Mouse (Mus musculus) gastrocnemius, postnatal 36 days (tissue): ENCODE measurements around the gene Ing1. TPM values are rescaled to one million over a fixed set of nuclear protein-coding genes. Genes with fewer than 3 reads are reported as not detected.

Experiments
- DNase-seq, 2 experiments: peaks; one replicate each; pipeline ENCODE4 v3.0.0; 2022
- intact Hi-C: fragments of 180-260 bp; cut with DNase I; formaldehyde crosslinking; loops from one replicate; pipeline ENCODE4 v1.15.1; 2025
- total RNA-seq, 2 experiments: library from RNA; stranded (reverse); gene quantifications; 2 replicates each; pipeline ENCODE4 v1.2.3; 2021

Ing1 gene
- total RNA-seq, 2 experiments from 2014 or later: 12.0 to 15.0 TPM

DNA sequence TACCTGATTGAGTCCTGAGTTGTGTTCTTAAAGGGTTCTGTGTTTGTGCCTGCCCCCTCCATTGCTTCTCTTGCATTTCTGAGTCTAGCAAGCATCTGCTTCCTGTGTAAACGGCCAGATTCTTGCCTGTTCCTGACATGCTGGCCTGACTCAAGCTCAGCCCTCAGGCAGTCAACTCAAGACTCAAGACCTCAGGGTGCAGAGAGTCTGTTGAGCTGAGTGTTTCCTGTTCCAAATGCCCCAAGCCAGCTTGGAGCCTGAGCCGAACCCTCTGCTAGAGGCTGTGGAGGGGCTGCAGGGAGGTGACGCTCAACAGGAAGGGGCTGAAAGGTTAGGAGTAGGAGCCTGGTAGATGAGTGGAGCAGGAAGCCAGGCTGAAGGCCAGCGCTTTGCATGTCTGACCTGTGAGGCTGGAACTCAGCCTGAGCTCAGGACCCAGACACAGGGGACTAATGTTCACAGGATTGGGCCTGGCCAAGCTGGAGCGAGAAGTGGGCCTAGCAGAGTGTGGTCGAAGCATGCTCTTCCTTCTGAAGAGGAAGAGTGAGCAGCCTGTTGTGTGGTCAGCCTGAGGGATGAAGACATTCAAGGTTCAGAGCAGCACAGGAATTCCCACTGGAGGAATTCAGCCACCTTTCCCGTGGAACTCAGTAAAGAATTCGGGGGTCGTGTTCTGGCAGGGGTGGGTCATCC lies 19.7 kb downstream of the Ing1 start:
- intact Hi-C loops: no loop called here
- no peak for DNase-seq

DNA sequence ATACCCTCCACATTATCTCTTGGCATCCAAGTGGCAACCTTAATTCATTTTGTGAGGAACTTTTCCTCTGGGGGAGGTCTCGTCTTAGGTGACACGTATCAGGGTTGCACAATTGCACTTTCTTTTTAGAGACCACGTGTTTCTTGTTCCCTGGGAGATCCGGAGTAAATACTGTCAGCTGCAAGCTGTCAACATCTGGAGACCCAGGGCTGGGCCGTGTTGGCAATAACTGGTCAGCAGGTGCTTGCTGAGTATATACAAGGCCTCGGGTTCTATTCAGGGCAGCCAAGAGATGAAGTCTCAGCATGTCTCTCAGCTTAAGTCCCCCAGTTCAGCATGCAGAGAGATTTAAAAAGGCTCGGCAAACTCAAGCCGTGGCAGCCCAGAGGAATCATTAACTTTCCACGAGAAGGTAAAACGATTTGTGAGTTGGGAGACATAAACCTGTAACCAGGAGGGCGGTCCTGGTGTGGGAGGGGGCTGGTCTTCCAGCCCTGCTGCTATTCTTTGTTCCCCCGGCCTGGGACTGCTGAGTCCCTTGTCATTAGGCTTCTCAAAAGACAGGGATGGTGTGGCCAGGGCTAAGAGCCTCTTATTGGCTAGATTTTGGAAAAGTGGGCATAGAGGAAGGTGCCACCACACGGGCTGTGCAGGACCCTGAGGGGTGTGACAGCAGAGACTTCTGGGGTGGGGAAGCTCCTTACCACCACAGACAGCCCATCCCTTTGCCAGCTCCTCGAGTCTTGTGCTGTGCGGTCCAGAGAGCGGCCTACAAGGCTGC lies 20.4 kb downstream of the Ing1 start:
- intact Hi-C loops: no loop called here
- no peak for DNase-seq

DNA sequence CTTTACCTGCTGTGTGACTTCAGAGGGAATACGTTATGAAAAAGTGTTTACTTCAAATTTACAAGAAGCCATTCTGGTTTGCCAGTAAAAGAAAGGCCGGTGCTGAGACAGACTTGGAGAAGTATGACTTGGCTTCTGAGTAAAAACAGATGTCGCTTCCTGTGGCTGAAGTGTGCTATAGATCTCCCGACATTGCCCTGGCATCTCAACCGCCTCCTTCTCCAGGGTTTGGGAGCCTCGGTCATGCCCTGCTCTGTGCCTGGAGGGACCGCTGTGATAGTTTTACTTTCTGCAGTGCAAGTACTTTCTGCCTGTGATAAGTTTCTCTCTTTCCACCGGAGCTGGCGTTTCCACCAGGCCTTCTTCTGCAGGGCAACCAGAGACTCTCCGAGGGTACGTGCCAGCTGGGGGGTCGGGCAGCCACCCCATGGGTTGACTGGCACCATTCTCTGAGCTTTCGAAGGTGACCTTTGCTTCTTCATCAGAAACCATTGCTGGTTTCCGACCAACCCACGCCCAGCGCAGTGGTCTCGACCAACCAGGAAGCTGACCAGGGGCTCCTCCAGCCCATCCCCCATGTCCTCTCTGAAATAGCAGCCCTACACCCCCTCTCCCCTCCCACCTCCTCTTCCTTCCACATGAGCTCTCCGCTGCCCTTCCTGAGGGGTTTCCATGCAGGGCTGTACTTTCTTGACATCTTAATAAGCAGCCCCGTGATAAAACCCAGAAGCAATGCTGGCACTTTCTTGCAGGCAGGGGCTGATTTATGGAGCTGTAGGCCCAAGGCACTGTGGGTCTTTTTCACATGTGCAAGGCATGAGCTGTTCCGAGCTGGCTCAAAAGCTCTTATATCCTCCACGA lies 30.4 kb downstream of the Ing1 start:
- no peak for DNase-seq
- intact Hi-C loops: no loop called here

DNA sequence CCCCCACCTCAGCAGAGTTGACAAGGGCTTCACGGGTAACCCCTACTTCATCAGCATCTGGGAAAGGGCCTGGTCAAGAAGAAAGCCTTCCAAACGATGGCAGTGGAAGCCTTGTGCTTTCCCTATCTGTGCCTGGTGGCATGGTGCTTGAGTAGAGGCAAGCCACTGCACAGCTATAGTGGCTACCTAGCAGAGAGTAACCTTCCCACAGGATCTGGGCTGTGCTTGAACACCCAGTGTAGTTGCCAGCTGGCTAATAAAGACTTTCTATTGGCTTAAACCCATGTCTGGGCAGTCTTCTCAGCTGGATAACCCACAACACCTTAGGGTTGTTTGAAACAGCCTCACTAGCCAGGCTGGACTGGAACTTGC lies 31.0 kb downstream of the Ing1 start:
- no peak for DNase-seq
- intact Hi-C loops: no loop called here

DNA sequence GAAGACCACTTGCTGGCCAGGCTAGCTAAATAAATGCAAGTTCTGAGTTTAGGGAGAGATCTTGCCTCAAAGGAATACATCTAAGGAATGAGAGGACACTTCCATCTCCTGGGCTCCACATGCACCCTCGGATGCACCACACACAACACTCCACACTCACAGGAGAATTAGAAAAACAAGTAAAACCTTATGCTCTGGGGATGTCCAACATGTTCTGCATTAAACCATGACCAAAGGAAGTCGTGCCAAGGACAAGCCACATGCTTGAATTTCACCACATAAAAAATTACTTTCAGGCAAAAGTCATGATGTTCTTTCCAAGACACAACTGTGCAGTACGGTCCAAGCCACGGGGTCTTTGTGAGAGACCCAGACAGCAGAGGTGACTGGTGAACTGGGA lies 36.5 kb downstream of the Ing1 start:
- intact Hi-C loops: no loop called here
- DNase-seq: no peak

DNA sequence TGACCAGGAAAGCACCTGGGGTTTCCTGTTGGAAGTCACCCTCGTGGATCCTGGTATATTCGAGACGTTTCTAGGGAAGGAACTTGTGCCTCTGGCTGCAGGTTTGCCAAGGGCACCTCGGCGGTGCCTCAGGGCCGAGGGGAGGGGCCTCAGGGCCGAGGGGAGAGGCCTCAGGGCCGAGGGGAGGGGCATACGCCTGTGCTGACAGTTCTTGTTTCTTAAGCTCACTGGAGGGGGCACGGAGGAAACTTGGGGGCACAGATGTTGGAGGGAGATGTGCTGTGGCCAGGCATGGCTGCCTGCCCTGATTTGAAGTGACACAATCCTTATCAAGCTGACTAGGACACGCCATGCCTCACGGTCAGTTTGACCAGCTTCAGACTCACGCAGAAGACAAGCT lies 36.9 kb downstream of the Ing1 start:
- intact Hi-C loops: no loop called here
- no peak for DNase-seq

DNA sequence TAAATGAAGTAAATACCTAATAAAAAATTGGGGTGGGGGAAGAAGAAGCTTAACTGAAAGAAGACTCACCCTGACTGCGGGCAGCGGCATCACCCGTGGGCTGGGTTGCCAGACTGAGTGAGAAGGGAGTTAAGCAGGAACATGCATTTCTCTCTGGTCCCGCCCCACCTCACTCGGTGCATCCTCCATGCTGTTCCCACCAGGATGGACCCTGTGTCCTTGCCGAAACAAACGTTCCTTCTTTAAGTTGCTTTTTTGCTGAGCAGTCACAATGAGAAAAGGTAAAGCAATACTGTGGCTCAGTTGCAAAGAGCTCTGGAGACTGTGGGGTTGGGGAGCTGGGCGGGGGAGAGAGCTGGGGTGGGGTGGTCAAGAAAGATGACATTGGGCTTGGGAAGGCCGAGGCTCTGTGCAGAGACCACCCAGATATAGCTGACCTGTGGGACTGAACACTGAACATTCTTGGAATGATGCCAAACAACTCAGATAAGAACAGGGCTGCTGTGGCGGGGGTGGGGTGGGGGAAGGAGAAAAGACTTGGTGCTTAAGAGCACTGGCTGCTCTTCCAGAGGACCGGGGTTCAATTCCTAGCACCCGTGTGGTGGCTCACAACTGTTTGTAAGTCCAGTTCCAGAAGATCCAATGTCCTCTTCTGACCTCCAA lies 38.0 kb downstream of the Ing1 start:
- no peak for DNase-seq
- intact Hi-C loops: no loop called here

DNA sequence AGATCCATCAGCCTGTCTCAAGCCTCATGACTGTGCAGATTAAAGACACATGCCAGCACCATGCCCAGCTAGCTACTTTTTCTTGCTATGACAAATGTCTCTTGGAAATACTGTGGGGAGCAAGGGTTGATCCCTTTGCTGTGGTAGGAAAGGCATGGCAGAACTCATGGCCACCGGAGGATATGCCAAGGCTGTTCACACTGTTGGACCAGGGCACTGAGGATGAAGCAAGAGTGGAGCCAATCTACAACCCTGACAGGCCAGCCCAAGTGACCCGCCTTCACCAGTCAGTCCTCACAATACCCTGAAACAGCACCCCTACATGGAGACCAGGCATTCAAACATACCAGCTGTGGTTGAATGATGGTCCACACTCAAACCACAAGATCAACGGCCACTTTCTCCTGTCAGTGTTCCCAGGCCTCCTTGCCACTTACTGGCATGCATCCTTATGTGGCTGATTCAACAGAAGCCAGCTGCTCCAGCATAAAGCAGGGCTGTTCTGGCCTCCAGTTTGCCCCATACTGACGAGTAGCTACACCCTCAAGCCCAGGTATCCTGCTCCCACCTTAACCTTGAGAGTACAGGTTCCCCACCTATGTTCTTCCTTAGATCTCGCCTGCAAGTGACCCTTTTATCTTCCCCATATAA lies 45.1 kb downstream of the Ing1 start:
- no peak for DNase-seq
- intact Hi-C loops: loop anchor here (5.0 kb wide), 1 partner anchor 78 kb away; no protein-coding TSS in a partner anchor

DNA sequence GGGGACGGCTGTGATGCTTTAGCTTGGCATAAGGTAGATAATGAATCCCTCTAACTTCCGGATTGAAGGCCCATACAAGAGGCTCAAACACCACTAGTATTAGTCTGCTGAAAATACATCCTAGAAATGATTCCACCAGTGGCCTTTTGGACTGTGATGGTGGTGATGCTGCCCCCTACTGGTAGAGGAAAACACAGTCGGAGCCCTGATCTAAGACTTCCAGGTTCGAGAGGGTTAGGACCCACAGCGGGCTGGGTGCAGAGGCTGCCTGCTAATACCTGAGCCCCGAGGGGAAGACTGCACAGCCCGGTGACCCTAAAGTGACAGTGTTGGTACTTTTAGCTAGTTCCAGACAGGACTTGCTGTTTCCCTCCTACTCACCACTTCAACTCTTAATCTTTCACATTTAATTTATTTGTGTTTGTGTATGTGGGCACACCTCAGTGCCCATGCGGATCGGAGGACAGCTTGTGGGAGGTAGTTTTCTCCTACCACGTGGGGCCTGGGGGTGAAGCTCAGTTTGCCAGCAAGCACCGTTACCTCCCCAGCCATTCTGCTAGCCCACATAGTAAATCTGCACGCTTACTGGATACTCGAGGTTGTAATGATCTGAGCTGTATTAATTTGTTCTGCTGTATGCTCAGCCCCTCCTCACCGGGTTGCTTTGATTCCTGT lies 46.8 kb downstream of the Ing1 start:
- intact Hi-C loops: loop anchor here (5.0 kb wide), 1 partner anchor 80 kb away; no protein-coding TSS in a partner anchor
- DNase-seq: peak in 1 of 2 experiments; percentile 51

DNA sequence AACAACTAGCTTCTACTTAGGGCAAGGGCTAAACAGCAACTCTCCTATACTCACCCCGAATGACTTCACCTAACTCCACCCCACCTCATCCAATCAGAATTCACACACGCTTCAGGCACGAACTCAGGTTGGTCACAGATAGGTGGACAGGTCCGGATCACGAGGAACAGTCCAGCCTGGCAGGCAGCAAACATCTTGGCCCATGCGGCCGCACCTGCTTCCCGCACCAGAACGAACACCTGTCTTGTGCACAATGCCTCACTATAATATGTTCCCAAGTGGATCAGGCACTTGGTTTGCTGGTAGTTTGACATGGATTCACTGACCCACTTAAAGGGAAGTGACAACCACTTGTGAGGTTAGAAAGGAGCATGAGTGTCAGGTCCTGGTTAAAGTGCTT lies 53.5 kb downstream of the Ing1 start:
- intact Hi-C loops: no loop called here
- no peak for DNase-seq

Other genes with a start within 250 kb of the Ing1 start
- 100 to 1,000 TPM in 1 of 2 experiments, 10 to 100 TPM in 1; 77.5 to 105 TPM for gene Col4a2, start 242.8 kb upstream of the Ing1 start, total RNA-seq
- gene Col4a1, start 242.7 kb upstream of the Ing1 start, total RNA-seq: 100 to 1,000 TPM; 146 to 216 TPM
- gene Rab20, start 76.9 kb upstream of the Ing1 start, total RNA-seq: 1 to 10 TPM; 1.2 to 1.9 TPM
- gene Naxd, start 58.1 kb upstream of the Ing1 start, total RNA-seq: 10 to 100 TPM; 25.2 to 27.7 TPM
- gene Cars2, start 4.8 kb upstream of the Ing1 start, total RNA-seq: 10 to 100 TPM; 13.8 to 14.2 TPM
- gene Ankrd10, start 80.2 kb downstream of the Ing1 start, total RNA-seq: 10 to 100 TPM; 15.8 to 17.7 TPM
- gene 1700016D06Rik, start 145.5 kb downstream of the Ing1 start, total RNA-seq: not detected
- 10 to 100 TPM; 42.7 to 53.9 TPM for gene Arhgef7, start 172.2 kb downstream of the Ing1 start, total RNA-seq